Mouse (Mus musculus): Measurements from ENCODE around the gene Supt4a. TPM values are rescaled to one million over a fixed set of nuclear protein-coding genes. Genes with fewer than 3 reads are reported as not detected.

The Supt4a gene
- total and polyA plus RNA-seq, 3 experiments: 229 to 251 (median 241) TPM

GRCm38 (mm10) chr11:87779392-87779791, 42.0 kb downstream of the Supt4a start:
- Histone ChIP-seq H3K36me3 (replicated peaks in 1 of 2; ENCODE audit: control insufficient read depth in 1 of 2, insufficient read depth in 1 of 2, low read length in 1 of 2) (peaks cover 93 to 99% of the 10 kb centered on the region in 2 experiments), H3K79me2 (replicated peaks; ENCODE audit: control insufficient read depth, extremely low read depth, insufficient read depth, poor library complexity, severe bottlenecking) (no peaks in the 10 kb centered on the region), H3K9ac (ENCODE audit: insufficient read depth, low read depth) (no peak overlapping the region), H3K4me3 (replicated peaks in 1 of 3; ENCODE audit: low read depth in 2 of 3, low read length in 2 of 3, poor library complexity in 1 of 3) (no peak overlapping the region), H3K27ac (ENCODE audit: insufficient read depth, low read depth) (no peak overlapping the region), H3K4me1 (ENCODE audit: control insufficient read depth in 1 of 2, insufficient read depth in 2 of 2) (no peaks in the 10 kb centered on the region), H3K4me2 (ENCODE audit: insufficient read depth, low read depth, poor library complexity, severe bottlenecking) (no peak overlapping the region), H3K27me3 (replicated peaks) (no peaks in the 10 kb centered on the region), H3K9me3 (replicated peaks; ENCODE audit: low read length) (no peaks in the 10 kb centered on the region)
- TF ChIP-seq PAX5 (IDR thresholded peaks at IDR 0.05; ENCODE audit: low read length) (no peak), MYC (IDR thresholded peaks at IDR 0.05; ENCODE audit: low read depth, low read length) (no peak), USF2 (conservative IDR thresholded peaks at IDR 0.05; ENCODE audit: low read depth, low read length) (no peak), KAT2A (IDR thresholded peaks at IDR 0.05; ENCODE audit: insufficient replicate concordance, low read length) (no peak), SMC3 (IDR thresholded peaks at IDR 0.05; ENCODE audit: low read depth, low read length) (no peak), ETS1 (conservative IDR thresholded peaks at IDR 0.05; ENCODE audit: low read depth, low read length) (no peak)
- DNase-seq (ENCODE audit: extremely low read depth): no peak
- in situ Hi-C loops (cut with MboI; ENCODE audit: low pct_ligation_motif_present, low pct_unique_long_range_greater_than_20kb, low sequenced_read_pairs) (no loop called here), dilution Hi-C loops (cut with MboI; ENCODE audit: extremely low pct_ligation_motif_present, extremely low pct_unique_long_range_greater_than_20kb, low sequenced_read_pairs) (no loop called here)

- no peak overlapping the region for H3K4me2 ChIP-seq (ENCODE audit: insufficient read depth, low read depth, poor library complexity, severe bottlenecking)
- TF ChIP-seq CTCF (conservative IDR thresholded peaks at IDR 0.05 in 1 of 2, IDR thresholded peaks at IDR 0.05 in 1 of 2; ENCODE audit: low read depth in 2 of 2, low read length in 2 of 2): no peak
- TF ChIP-seq MAZ (IDR thresholded peaks at IDR 0.05; ENCODE audit: low read depth, low read length): no peak
- TF ChIP-seq MAX (IDR thresholded peaks at IDR 0.05; ENCODE audit: low read length): no peak
- TF ChIP-seq TCF12 (IDR thresholded peaks at IDR 0.05; ENCODE audit: low read depth, low read length): no peak
- no peak for TF ChIP-seq NRF1 (IDR thresholded peaks at IDR 0.05; ENCODE audit: low read depth, low read length)
- no peak for TF ChIP-seq HCFC1 (IDR thresholded peaks at IDR 0.05; ENCODE audit: low read depth, low read length)
- no peak for TF ChIP-seq KAT2A (IDR thresholded peaks at IDR 0.05; ENCODE audit: insufficient replicate concordance, low read length)
- TF ChIP-seq ZNF384 (IDR thresholded peaks at IDR 0.05; ENCODE audit: low read depth, low read length): no peak
- TF ChIP-seq POLR2A (IDR thresholded peaks at IDR 0.05; ENCODE audit: low read depth, low read length): no peak
- no peak for TF ChIP-seq MXI1 (IDR thresholded peaks at IDR 0.05; ENCODE audit: low read depth, low read length)
- no peak overlapping the region for H3K4me3 ChIP-seq (replicated peaks in 1 of 3; ENCODE audit: low read depth in 2 of 3, low read length in 2 of 3, poor library complexity in 1 of 3)
- dilution Hi-C loops (cut with MboI; ENCODE audit: extremely low pct_ligation_motif_present, extremely low pct_unique_long_range_greater_than_20kb, low sequenced_read_pairs) (no loop called here), in situ Hi-C loops (cut with MboI; ENCODE audit: low pct_ligation_motif_present, low pct_unique_long_range_greater_than_20kb, low sequenced_read_pairs) (no loop called here)
- H3K36me3 ChIP-seq (replicated peaks in 1 of 2; ENCODE audit: control insufficient read depth in 1 of 2, insufficient read depth in 1 of 2, low read length in 1 of 2): peaks cover 93 to 99% of the 10 kb centered on the region in 2 experiments
- H3K79me2 ChIP-seq (replicated peaks; ENCODE audit: control insufficient read depth, extremely low read depth, insufficient read depth, poor library complexity, severe bottlenecking): no peaks in the 10 kb centered on the region
- DNase-seq (ENCODE audit: extremely low read depth): no peak
- H3K27me3 ChIP-seq (replicated peaks): no peaks in the 10 kb centered on the region
- no peaks in the 10 kb centered on the region for H3K9me3 ChIP-seq (replicated peaks; ENCODE audit: low read length)
- no peak overlapping the region for H3K9ac ChIP-seq (ENCODE audit: insufficient read depth, low read depth)
- H3K27ac ChIP-seq (ENCODE audit: insufficient read depth, low read depth): no peak overlapping the region
- H3K4me1 ChIP-seq (ENCODE audit: control insufficient read depth in 1 of 2, insufficient read depth in 2 of 2): 0 out of 4 replicates have a peak, but pooled peaks cover 0 to 3% of the 10 kb centered on the region in 2 experiments
Measured at GRCm38 (mm10) chr11:87780130-87780529, 42.8 kb downstream of the Supt4a start.

DNA sequence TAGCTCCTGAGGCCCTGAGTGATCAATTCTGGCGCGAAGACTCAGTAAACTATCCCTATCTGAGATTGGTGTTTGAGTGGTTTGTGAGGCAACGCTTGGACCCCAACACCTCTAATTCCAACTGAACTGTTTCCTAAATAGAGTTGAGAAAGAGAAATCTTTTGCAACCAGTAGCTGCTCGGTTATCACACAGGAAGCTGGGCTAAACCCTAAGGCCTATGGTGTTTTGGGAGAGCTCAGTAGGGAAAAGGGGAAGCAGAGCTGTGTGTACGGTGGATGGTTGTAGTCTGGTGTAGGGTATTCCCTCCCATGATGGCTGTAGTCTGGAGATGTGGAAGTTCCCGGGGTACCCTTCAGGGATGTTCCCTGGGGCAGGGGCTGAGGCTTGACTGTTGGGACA, 52.7 kb downstream of the Supt4a start:
- H3K4me3 ChIP-seq (replicated peaks in 1 of 3; ENCODE audit: low read depth in 2 of 3, low read length in 2 of 3, poor library complexity in 1 of 3): no peak overlapping the region
- H3K4me2 ChIP-seq (ENCODE audit: insufficient read depth, low read depth, poor library complexity, severe bottlenecking): no peak overlapping the region
- no peaks in the 10 kb centered on the region for H3K79me2 ChIP-seq (replicated peaks; ENCODE audit: control insufficient read depth, extremely low read depth, insufficient read depth, poor library complexity, severe bottlenecking)
- no peaks in the 10 kb centered on the region for H3K9me3 ChIP-seq (replicated peaks; ENCODE audit: low read length)
- peaks cover 7% of the 10 kb centered on the region for H3K27me3 ChIP-seq (replicated peaks)
- no peak for DNase-seq (ENCODE audit: extremely low read depth)
- 0 out of 4 replicates have a peak, but pooled peaks cover 0 to 3% of the 10 kb centered on the region in 2 experiments for H3K4me1 ChIP-seq (ENCODE audit: control insufficient read depth in 1 of 2, insufficient read depth in 2 of 2)
- H3K27ac ChIP-seq (ENCODE audit: insufficient read depth, low read depth): no peak overlapping the region
- peaks cover 9 to 15% of the 10 kb centered on the region in 2 experiments for H3K36me3 ChIP-seq (replicated peaks in 1 of 2; ENCODE audit: control insufficient read depth in 1 of 2, insufficient read depth in 1 of 2, low read length in 1 of 2)
- no peak overlapping the region for H3K9ac ChIP-seq (ENCODE audit: insufficient read depth, low read depth)
- in situ Hi-C loops (cut with MboI; ENCODE audit: low pct_ligation_motif_present, low pct_unique_long_range_greater_than_20kb, low sequenced_read_pairs) (no loop called here), dilution Hi-C loops (cut with MboI; ENCODE audit: extremely low pct_ligation_motif_present, extremely low pct_unique_long_range_greater_than_20kb, low sequenced_read_pairs) (no loop called here)
- TF ChIP-seq E2F4 (IDR thresholded peaks at IDR 0.05; ENCODE audit: insufficient replicate concordance, low read depth, low read length) (no peak), ZC3H11A (IDR thresholded peaks at IDR 0.05; ENCODE audit: low read depth, low read length) (no peak), ETS1 (conservative IDR thresholded peaks at IDR 0.05; ENCODE audit: low read depth, low read length) (no peak), GABPA (IDR thresholded peaks at IDR 0.05; ENCODE audit: insufficient replicate concordance, low read depth, low read length) (no peak), NRF1 (IDR thresholded peaks at IDR 0.05; ENCODE audit: low read depth, low read length) (no peak), MYC (IDR thresholded peaks at IDR 0.05; ENCODE audit: low read depth, low read length) (no peak), MEF2A (IDR thresholded peaks at IDR 0.05; ENCODE audit: borderline replicate concordance, low read depth, low read length) (no peak), MAX (IDR thresholded peaks at IDR 0.05; ENCODE audit: low read length) (no peak), ZKSCAN1 (IDR thresholded peaks at IDR 0.05; ENCODE audit: borderline replicate concordance, low read depth, low read length) (no peak), HCFC1 (IDR thresholded peaks at IDR 0.05; ENCODE audit: low read depth, low read length) (no peak), MAFK (IDR thresholded peaks at IDR 0.05; ENCODE audit: insufficient replicate concordance, low read length) (no peak), RAD21 (IDR thresholded peaks at IDR 0.05; ENCODE audit: low read depth, low read length) (no peak), CHD1 (IDR thresholded peaks at IDR 0.05; ENCODE audit: low read depth, low read length) (no peak), RCOR1 (conservative IDR thresholded peaks at IDR 0.05; ENCODE audit: low read depth, low read length) (no peak), ZMIZ1 (IDR thresholded peaks at IDR 0.05; ENCODE audit: low read depth, low read length) (no peak), POLR2AphosphoS2 (IDR thresholded peaks at IDR 0.05; ENCODE audit: low read depth, low read length) (no peak)
